15 mouse cellular contexts compared by ENCODE assay signal in genomic region chr1:18583358-18584128, GRCm38 (mm10).
"Had no signal": no experiment of that assay in that cellular context is flagged by ENCODE, and none has a peak within 500 bp of the region (broad histone marks: within the 10 kb centered on the region; RNA-seq: fewer than 3 reads in every experiment).

No protein-coding gene starts in this region.

- H3K9ac ChIP-seq: limb, embryonic 13.5 days; liver, embryonic 14.5 days; neural tube, embryonic 13.5 days had no signal

- H3K27ac ChIP-seq: kidney, postnatal 0 days; limb, embryonic 13.5 days; liver, embryonic 14.5 days; neural tube, embryonic 13.5 days had no signal

- H3K27me3 ChIP-seq: limb, embryonic 13.5 days; neural tube, embryonic 13.5 days had no signal

- H3K9me3 ChIP-seq: limb, embryonic 13.5 days; neural tube, embryonic 13.5 days had no signal

- H3K36me3 ChIP-seq: limb, embryonic 13.5 days; neural tube, embryonic 13.5 days had no signal

- H3K4me2 ChIP-seq: limb, embryonic 13.5 days; neural tube, embryonic 13.5 days had no signal

- DNase-seq: kidney, adult 11 months; kidney, adult 9 months; kidney, postnatal 36 days; layer of hippocampus, adult 9-11 months; layer of hippocampus, postnatal 36 days; left cerebral cortex, postnatal 4 days; lung, adult 18-20 months; lung, postnatal 36 days; right cerebral cortex, adult 18-20 months; right cerebral cortex, postnatal 25 days; thymus, postnatal 4 days had no signal

- H3K4me1 ChIP-seq: limb, embryonic 13.5 days; neural tube, embryonic 13.5 days had no signal

- H3K4me3 ChIP-seq: limb, embryonic 13.5 days; neural tube, embryonic 13.5 days had no signal
